Mouse (Mus musculus): ENCODE results near the gene Fkbp9.

Fkbp9 gene

GRCm38 (mm10) chr6:56905486-56905885, 73.6 kb downstream of the Fkbp9 start:
- no peak for DNase-seq (ENCODE audit: low spot score)

GRCm38 (mm10) chr6:56906121-56906846, 74.4 kb downstream of the Fkbp9 start:
- DNase-seq (ENCODE audit: low spot score): no peak

GRCm38 (mm10) chr6:56907973-56908372, 76.1 kb downstream of the Fkbp9 start:
- DNase-seq (ENCODE audit: low spot score): no peak

- DNase-seq (ENCODE audit: low spot score): no peak
Observed at GRCm38 (mm10) chr6:56908397-56908796, 76.5 kb downstream of the Fkbp9 start.

DNA sequence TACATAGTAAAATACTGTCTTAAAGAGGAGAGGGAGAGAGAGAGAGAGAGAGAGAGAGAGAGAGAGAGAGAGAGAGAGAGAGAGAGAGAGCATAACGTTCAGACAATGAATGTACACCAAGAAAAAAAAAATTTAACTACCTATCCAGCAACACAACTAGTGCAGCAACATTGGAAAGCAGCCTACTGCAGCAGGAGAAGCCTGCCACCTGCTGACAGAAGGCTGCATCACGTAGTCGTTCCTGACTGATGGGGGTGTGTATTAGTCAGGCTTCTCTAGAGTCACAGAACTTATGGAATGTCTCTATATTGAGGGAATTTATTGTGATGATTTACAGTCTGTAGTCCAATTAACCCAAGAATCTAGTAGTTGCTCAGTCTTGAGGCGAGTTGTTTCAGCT, 77.1 kb downstream of the Fkbp9 start:
- peak; percentile 67 for DNase-seq (ENCODE audit: low spot score)

DNA sequence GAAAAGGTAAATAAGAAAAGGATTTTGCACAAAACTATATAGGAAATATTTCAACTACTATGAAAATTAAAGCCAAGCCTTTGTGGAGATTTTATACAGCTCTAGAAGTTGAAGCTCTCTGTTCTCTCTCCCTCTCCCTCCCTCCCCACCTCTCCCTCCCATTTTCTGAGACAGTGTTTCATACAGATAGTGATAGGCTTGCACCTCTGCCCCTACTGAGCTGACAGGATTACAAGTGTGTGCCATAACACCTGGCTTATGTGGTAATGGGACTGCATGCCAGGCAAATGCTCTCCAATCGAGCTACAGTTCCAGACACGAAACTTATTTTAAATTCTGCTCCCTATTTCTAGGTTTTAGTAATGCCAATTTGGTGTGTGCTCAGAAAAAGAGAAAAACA, 79.1 kb downstream of the Fkbp9 start:
- DNase-seq (ENCODE audit: low spot score): no peak

GRCm38 (mm10) chr6:56913092-56913858, 81.4 kb downstream of the Fkbp9 start:
- DNase-seq (ENCODE audit: low spot score): no peak

GRCm38 (mm10) chr6:56916279-56916678, 84.4 kb downstream of the Fkbp9 start:
- DNase-seq (ENCODE audit: low spot score): peak; percentile 58

DNA sequence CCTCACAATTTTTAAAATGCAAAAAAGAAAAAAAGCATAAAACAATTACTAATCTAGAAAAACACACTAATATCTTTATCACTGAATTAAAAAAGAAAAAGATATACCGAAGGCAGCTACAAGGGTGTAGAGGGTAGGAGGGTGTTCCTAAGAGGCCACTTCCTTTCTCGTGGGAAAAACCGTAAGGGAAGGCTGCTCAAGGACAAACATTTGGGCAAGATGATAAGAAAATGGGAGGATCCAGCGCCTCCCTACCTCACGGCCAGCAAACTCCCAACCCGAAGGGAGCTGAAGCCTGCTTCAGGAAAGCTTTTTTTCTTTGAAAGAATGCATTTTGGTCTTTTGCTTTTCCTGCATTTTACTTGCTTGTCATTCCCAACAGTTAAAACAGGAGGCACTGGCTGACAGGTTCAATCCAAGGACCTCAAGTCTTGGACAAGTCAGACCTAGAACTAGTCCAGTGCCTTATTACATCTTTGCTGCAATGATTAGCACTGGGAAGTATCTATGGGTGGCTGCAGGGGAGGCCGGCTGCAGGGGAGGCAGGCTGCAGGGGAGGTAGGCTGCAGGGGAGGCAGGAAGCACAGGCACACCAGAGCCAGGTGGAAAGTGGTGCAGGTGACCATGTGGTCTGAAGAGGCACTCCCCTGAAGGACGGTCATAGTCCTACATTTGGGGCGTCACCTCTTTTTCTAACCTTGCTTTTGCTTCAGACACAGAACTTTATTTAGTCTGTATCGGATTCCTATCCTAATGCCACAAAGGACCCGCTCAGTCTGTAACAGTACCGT, 85.9 kb downstream of the Fkbp9 start:
- no peak for DNase-seq (ENCODE audit: low spot score)

- peak; percentile 35 for DNase-seq (ENCODE audit: low spot score)
Observed at GRCm38 (mm10) chr6:56919330-56920044, 87.6 kb downstream of the Fkbp9 start.

DNA sequence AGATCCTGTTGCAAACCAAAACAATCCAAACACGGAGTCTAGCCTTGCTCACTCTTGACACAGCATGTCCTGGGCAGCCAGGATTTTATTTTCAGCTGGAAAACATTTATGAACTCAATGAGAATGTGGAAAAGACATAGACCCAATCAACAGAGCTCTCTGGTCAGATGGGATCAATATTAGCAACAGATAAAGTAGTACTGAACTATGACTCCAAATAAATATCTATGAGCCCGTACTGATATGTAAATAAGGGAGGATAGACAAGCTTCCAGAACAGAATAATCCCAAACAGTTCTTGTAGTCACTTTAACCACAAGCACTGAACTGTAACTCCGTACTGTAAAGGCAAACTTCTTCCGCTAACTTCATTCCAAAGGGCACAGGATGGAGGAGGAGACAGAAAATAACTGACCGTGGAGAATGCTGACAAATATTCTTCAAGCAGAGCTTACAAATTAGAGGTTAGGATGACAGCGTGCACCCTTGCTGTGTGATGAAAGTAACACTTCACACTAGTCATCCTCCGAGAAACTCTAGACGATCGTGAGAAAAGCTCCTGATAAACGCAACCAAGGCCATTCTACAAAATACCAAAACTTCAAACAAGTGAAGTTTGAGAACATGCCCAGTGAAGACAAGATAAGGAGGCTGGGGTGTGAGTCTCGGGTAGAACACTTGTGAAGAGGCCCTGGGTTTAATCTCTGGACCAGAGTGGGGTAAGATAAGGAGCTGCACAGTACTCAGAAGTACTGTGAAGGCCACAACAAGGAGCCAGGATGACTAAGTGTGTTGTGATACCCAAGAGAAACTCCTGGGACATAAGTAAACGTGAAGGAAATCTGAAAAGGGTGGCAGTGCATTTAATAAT, 88.6 kb downstream of the Fkbp9 start:
- no peak for DNase-seq (ENCODE audit: low spot score)

- no peak for DNase-seq (ENCODE audit: low spot score)
Observed at GRCm38 (mm10) chr6:56923331-56923725, 91.5 kb downstream of the Fkbp9 start.

DNA sequence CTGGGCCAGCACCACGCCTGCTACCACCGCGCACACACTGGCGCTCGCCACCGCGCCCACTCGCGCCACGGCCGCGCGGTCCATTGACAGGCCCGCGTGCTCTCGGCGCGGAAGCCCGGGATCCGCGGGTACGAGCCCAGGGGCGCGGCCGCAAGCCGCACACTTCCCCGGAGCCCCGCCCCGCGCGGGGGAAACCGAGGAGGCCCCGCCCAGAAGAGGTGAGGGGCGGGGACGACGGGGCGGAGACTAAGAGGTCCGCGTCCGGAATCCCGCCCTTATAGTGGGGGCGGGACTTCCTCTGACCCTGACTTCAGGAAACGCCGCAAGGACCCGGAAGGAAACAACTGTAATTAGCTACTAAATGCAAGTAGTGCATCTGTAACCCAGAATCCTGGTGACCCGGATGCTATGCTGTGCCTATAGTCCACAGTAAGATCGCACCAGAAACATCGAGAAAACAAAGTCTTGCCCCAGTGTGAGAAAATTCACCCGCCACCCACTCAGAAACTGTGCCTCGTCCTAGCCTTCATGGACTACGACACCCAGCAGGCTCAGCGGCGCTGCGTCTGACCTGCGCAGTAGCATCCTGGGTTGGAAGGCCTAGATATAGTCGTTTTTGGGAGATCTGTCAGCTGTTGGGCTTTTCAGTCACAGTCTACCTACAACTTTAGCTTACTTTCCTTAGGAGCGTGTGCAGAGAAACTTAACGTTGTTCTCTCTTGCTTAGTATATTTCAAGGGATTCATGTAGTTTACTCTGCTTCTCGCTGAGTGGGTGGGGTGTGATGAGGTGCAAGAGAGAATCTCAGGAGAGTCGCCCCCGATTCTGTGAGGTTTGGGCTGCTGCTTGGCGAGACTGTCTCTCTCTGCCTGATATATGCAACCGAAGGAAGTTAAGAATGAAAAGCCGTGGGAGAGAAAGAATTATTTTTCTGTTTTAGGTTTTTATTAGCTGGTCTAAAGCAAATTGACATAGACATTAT, 92.2 kb downstream of the Fkbp9 start, which contains the start of the genes Nt5c3 and Vmn1r4:
TSS of gene Nt5c3 (minus strand) at position 207 of the 982 bp plus-strand sequence.
TSS of gene Vmn1r4 (plus strand) at position 290 of the 982 bp plus-strand sequence.
- DNase-seq (ENCODE audit: low spot score): peak; percentile 91
